Mouse (Mus musculus) cerebellum, adult 2 months (tissue): ENCODE measurements around the gene Gm20422.

Source experiments
- CTCF ChIP-seq: fragments of 200-500 bp; IDR thresholded peaks from 2 replicates; pipeline ENCODE4 v1.5.1; 2011; ENCODE audit warnings: low read depth, mild to moderate bottlenecking, control low read depth, low read length, moderate library complexity, borderline replicate concordance; ENCODE audit not compliant: insufficient read depth
- POLR2A ChIP-seq: fragments of 200-500 bp; IDR thresholded peaks from 2 replicates; pipeline ENCODE4 v1.6.1; 2011; ENCODE audit warnings: low read length, control low read depth, borderline replicate concordance; ENCODE audit not compliant: insufficient read depth

- TF ChIP-seq POLR2A: no peak
- TF ChIP-seq CTCF: no peak
Observed at GRCm38 (mm10) chr8:69802216-69802615, 27.5 kb upstream of the Gm20422 start.
